Mouse (Mus musculus) MEL (cell line): Measurements from ENCODE around the gene Epha3.

Experiments used
- CTCF ChIP-seq, 3 experiments: IDR thresholded peaks in 2 of 3; conservative IDR thresholded peaks in 1 of 3; 2 replicates each; pipeline ENCODE4 v1.5.1; 2011 to 2012; ENCODE audit warnings: low read length in 3 of 3, low read depth in 2 of 3, mild to moderate bottlenecking in 2 of 3, improper control_type of control experiment in 1 of 3, inconsistent platforms in 1 of 3, mixed read lengths in 1 of 3, moderate library complexity in 1 of 3; ENCODE audit not compliant: control insufficient read depth in 1 of 3, insufficient read depth in 1 of 3, poor library complexity in 1 of 3, severe bottlenecking in 1 of 3
- E2F4 ChIP-seq: IDR thresholded peaks from 2 replicates; pipeline ENCODE4 v1.6.1; 2011; ENCODE audit warnings: low read depth, low read length, improper control_type of control experiment, borderline replicate concordance
- ELF1 ChIP-seq: IDR thresholded peaks from 2 replicates; pipeline ENCODE4 v1.6.1; 2014; ENCODE audit warnings: low read depth, mild to moderate bottlenecking, inconsistent platforms, low read length, improper control_type of control experiment, moderate library complexity
- JUND ChIP-seq: IDR thresholded peaks from 2 replicates; pipeline ENCODE4 v1.6.1; 2011; ENCODE audit warnings: low read depth, mild to moderate bottlenecking, improper control_type of control experiment, low read length
- MAFK ChIP-seq: IDR thresholded peaks from 2 replicates; pipeline ENCODE4 v1.6.1; 2011; ENCODE audit warnings: low read depth, mild to moderate bottlenecking, low read length, improper control_type of control experiment, borderline replicate concordance

- TF ChIP-seq CTCF (IDR thresholded peaks at IDR 0.05 in 2 of 3, conservative IDR thresholded peaks at IDR 0.05 in 1 of 3; ENCODE audit: control insufficient read depth in 1 of 3, insufficient read depth in 1 of 3, low read depth in 2 of 3, low read length in 3 of 3, poor library complexity in 1 of 3, severe bottlenecking in 1 of 3) (no peak), ELF1 (no peak), JUND (no peak), E2F4 (no peak), MAFK (no peak)
These were observed 294.2 kb downstream of the Epha3 start for GRCm38 (mm10) chr16:63569746-63570145.
